Mouse (Mus musculus) heart, postnatal 4 days (tissue): ENCODE results near the gene AC161166.1. TPM values are rescaled to one million over a fixed set of nuclear protein-coding genes. Genes with fewer than 3 reads are reported as not detected.

ENCODE experiments used
- DNase-seq: peaks from one replicate; pipeline ENCODE4 v3.0.0; 2021
- total RNA-seq, 2 experiments: library from RNA; stranded (reverse); gene quantifications; 2 replicates each; pipeline ENCODE4 v1.2.3; 2021

The AC161166.1 gene
- total RNA-seq = not detected

- DNase-seq = no peak
Measured at GRCm38 (mm10) chr7:24512355-24512754, at the start of gene AC161166.1. Gene AC161166.1 (minus strand): TSS chr7:24512455.

- no peak for DNase-seq
Measured at GRCm38 (mm10) chr7:24561450-24561849, 49.2 kb upstream of the AC161166.1 start.

GRCm38 (mm10) chr7:24555786-24556185 is 43.5 kb upstream of the AC161166.1 start:
- DNase-seq = no peak

- no peak for DNase-seq
Measured at GRCm38 (mm10) chr7:24551985-24552759, 39.9 kb upstream of the AC161166.1 start.

- no peak for DNase-seq
Measured at GRCm38 (mm10) chr7:24547534-24548036, 35.3 kb upstream of the AC161166.1 start.

- peak; percentile 99 for DNase-seq
Measured at GRCm38 (mm10) chr7:24546634-24547389, 34.6 kb upstream of the AC161166.1 start.

GRCm38 (mm10) chr7:24546068-24546614 is 33.9 kb upstream of the AC161166.1 start, which contains the start of the genes Pinlyp and Xrcc1:
Gene Pinlyp (minus strand): TSS chr7:24546118.
Gene Xrcc1 (plus strand): TSS chr7:24546289.
- DNase-seq = peak; percentile 12

- DNase-seq = no peak
Measured at GRCm38 (mm10) chr7:24544506-24544905, 32.3 kb upstream of the AC161166.1 start.

- no peak for DNase-seq
Measured at GRCm38 (mm10) chr7:24539686-24540085, 27.4 kb upstream of the AC161166.1 start.

GRCm38 (mm10) chr7:24538701-24539100 is 26.4 kb upstream of the AC161166.1 start:
- DNase-seq = no peak

GRCm38 (mm10) chr7:24538154-24538553 is 25.9 kb upstream of the AC161166.1 start:
- DNase-seq = peak; percentile 38

- DNase-seq = no peak
Measured at GRCm38 (mm10) chr7:24537591-24537990, 25.3 kb upstream of the AC161166.1 start.

- DNase-seq = no peak
Measured at GRCm38 (mm10) chr7:24537081-24537480, 24.8 kb upstream of the AC161166.1 start.

- no peak for DNase-seq
Measured at GRCm38 (mm10) chr7:24534301-24534700, 22.0 kb upstream of the AC161166.1 start.

GRCm38 (mm10) chr7:24533806-24534205 is 21.6 kb upstream of the AC161166.1 start:
- DNase-seq = peak; percentile 13

- DNase-seq = no peak
Measured at GRCm38 (mm10) chr7:24533031-24533571, 20.8 kb upstream of the AC161166.1 start.

- peak; percentile 85 for DNase-seq
Measured at GRCm38 (mm10) chr7:24531211-24531971, 19.1 kb upstream of the AC161166.1 start.

- peak; percentile 99 for DNase-seq
Measured at GRCm38 (mm10) chr7:24530062-24530931, 18.0 kb upstream of the AC161166.1 start, which contains the start of gene Irgq. Gene Irgq (plus strand): TSS chr7:24530689.

- peak; percentile 15 for DNase-seq
Measured at GRCm38 (mm10) chr7:24529580-24529979, 17.3 kb upstream of the AC161166.1 start.

- no peak for DNase-seq
Measured at GRCm38 (mm10) chr7:24528861-24529260, 16.6 kb upstream of the AC161166.1 start.
